Mouse (Mus musculus) heart, adult 8-10 months (tissue): ENCODE data around the gene Tom1l1. TPM values are rescaled to one million over a fixed set of nuclear protein-coding genes. Genes with fewer than 3 reads are reported as not detected.
A peak's percentile ranks its signal among the peaks of the same experiment; 100 is the strongest.

ENCODE experiments used
- DNase-seq: peaks from one replicate; pipeline ENCODE4 v3.0.0; 2022; ENCODE audit warnings: low spot score
- total RNA-seq, 4 experiments: library from RNA; stranded (reverse); gene quantifications; 2 replicates each; pipeline ENCODE4 v1.2.4; 2022

Tom1l1 gene
- total RNA-seq, 4 experiments from 2014 or later: 12.6 to 19.0 (median 16.4) TPM

DNA sequence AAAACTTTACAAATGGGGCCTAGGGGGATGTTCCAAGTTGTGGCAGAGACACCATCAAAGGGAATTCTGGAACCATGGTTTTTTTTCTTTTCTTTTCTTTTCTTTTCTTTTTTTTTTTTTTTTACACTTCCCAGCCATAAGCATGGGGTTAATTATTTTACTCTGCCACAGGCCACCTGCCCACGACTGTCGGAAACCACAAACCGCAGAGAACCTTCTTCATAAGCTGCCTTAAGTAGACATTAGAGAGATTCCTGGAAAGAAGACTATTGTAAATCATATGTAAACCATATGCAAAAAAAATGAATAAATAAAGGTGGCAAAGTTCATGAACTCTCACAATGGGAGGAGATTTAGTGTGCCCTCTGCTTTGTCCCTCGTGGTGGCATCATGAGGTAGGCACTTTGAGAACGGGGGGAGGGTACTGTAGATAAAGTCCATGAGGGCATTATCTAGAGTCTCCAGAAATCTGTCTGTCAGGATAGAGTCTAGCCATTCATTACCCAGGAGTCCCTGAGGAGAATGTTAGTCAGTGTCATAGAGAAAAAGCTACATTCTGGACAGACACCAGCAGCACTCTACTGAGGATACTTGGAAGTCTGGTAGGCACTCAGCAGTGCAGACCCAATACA lies 12.6 kb downstream of the Tom1l1 start:
- no peak for DNase-seq

DNA sequence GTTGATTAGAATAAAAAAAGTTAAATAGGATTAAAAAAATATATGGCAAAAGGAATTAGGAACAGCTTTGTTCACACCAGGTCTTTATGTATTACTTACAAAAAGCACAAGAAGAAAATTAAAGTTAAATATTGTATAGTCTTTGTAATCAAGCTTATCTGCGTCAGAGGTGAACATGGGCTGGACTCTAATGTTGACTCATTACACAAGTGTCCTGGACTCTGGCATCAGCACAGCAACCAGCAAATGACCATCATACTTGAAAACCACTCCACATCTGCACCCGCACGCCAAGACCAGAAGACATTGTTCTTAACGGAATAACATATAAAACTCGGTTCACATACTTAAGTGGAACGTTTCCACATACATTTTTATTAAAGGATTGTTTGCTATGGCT lies 20.8 kb downstream of the Tom1l1 start:
- DNase-seq: no peak

DNA sequence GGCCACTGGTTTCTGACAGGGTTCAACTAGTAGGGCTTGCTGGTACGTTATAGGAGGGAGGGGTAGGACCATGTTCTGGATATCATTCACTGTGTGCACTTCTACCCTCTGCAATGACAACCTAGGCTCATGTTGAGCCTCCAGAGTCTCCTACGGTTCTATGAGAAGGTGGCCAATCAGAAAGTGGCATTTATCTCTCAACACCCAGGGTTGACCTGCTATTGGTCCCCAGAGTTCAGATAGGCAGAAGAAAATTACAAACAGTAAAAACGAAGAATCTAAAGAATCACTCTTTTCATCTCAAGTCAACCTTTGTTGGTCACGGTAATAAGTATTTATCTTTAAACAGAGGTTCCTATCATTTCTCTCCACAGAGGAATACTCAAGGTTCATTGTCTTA lies 21.2 kb downstream of the Tom1l1 start:
- DNase-seq: no peak

DNA sequence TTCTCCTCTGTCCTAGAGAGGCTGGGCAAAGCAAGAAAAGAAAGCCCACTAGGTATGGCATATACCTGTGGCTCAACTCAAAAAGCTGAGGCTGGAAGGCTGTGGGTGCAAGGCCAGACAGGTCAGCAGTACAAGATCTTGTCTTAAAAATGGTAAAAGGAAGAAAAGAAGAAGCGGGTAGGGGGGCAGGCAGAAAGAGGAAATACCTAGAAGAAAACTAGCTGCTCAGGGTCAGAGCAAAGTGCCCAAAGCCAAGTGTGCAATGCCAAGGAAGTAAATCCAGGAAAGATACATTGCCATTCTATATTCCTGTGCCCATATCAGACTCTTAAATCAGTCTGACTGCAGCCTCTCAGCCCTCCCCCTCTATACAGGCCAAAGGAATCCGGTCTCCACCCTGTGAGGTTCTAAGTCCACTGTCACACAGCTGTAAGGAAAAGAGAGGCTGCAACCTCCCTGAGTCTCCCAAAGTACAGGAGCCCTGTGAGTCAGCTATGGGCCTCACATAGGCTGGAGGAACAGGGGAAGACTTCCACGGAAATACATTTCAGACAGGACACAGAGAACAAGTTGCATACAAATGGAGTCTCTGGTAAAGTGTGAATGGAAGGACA lies 21.9 kb downstream of the Tom1l1 start:
- no peak for DNase-seq

DNA sequence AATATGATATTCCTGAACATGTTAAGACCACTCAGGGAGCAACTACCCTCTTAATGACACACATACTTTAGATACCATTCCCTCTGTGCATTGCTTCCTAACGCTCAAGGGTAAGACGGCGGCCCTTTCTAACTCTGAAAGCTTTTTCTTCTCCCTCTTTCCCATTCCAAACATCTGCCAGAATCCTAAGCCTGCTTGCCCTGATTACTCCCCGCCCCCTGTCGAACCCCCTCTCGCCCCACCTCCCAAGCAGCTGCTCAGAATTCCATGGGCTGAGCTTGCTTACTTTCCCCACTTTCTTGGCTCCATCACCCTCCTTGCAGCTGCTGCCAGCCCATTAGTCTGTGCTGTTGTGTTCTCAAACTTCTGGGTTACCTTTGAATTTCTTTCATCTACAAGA lies 23.0 kb downstream of the Tom1l1 start:
- no peak for DNase-seq

DNA sequence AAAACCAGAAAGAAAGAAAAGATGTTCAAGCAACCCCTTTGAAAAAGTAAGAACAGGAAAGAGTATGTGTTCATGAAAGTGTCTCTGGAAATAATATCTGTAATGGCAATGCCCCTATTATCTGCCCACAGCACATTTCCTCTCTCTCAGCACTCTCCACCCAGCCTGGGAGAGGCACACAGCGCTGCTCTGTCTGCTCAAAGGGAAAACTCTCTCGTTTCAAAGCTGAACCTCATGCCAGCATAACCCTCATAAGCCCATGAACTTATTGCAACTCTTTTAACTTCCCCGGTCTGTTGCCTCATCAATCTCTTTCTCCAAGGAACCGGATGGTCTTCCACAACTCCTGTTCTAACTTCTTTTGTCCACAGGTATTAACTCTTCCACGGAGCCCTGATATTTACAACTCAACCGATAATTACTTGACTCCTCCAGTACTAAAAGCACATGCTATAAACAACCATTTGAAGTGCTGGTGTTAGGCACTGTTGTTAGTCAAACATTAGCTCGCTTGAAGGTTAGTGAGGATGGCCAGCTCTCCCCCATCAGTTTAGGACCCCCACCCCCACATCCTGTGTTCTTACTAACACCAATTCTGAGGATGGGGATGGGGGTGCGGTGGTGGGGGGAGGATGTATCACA lies 23.7 kb downstream of the Tom1l1 start:
- no peak for DNase-seq

DNA sequence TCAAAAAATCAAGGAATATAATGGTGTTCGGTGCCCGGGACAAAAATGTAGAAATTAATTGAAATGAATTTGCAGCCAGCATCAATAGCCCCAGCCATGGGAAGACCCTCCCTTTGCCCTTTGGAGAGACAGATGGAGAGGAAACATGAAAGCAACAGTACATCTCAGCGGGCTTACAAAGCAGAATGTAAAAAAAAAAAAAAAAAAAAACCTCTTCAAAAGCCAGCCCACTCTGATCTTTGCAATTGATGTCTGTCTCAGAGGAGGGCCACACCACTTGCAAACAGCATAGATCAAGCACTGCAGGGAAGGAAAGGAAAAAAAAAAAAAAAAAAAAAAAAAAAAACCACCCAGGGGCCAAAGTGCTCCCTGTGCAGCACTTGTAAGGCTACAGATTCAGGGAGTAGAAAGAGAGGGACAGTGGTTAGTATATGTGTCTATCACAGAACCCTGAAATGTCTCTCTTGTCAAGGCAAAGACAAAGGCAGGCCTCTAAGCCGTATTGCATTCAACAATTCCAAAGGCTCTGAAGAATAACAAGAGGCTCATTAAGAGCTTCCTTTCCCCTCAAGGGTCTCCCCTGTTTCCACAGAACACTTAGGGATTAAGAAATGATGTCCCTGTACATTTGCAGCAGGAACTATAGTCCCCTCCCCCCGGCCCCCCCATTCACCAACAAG lies 24.4 kb downstream of the Tom1l1 start:
- no peak for DNase-seq

DNA sequence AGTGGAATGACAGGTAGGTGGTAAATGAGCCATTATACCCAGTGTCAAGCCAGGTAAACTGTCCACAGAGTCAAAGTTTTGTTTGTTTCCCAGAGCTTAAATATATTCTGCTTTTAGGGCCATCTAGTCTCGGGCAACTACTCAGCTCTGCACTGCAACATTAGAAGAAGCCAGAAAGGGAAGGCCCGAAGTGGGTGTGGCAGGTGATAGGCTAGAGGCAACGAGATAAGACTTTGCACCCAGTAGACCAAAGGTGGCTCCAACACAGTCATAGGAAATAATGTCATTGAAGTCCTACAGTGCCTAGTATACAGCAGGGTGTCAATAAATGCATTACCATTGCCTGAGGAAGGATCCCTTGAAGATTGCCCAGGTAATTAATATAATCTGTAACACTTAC lies 25.1 kb downstream of the Tom1l1 start:
- no peak for DNase-seq

DNA sequence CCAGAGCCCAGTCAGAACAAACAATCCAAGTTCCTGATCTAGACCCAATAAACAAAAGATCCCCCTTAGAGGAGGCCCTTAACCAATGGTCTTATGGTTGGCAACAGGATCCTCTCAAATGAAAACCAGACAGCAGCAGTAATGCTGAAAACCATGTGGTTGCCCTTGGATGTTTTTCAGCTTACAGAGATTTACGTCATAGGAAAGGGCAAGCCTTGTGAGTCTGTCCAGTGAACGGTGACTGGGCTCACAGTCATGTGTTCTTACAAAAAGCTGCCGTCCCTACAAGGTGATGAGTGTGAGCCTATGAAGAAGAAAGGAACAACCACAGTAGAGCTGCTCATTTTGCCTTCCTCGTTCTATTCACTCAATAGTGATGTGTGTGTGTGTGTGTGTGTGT lies 27.5 kb downstream of the Tom1l1 start:
- DNase-seq: no peak

DNA sequence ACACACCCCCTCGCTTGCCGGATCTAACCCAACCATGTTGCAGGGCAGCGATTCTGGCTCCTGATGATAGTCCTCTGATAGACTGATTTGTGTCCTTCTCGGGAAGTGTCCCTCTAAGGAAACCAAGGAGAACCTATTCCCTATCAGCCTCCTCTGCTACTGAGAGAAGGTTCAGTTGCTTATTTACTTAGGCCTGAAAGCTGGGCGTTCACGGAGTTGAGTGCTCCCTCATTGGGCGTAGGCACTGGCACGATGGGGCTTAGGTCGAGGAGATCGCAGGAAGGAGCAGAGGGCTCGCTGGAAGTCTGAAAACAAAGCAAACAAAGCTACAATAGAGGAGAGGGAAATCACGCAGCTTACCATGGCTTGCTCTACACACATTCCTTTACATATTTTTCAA lies 30.6 kb downstream of the Tom1l1 start:
- no peak for DNase-seq

DNA sequence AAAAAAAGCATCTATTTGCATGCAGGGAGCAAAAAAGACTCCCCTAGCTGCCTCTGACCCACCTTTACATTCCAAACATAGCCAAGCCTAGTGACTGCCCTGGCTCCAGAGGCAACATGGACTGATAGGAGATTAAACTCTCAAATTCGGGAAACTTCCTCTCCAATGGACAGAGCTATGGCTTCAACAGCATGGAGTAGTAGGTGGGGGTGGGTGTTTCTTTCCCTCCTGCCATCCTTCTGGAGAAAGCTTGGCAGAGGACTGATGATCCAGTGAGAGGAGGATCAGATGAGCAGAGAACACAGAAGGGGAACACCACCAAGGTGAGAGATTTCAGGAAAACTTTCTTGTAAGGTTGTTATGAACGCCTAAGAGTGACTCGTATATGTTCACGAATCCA lies 35.6 kb downstream of the Tom1l1 start:
- DNase-seq: no peak

DNA sequence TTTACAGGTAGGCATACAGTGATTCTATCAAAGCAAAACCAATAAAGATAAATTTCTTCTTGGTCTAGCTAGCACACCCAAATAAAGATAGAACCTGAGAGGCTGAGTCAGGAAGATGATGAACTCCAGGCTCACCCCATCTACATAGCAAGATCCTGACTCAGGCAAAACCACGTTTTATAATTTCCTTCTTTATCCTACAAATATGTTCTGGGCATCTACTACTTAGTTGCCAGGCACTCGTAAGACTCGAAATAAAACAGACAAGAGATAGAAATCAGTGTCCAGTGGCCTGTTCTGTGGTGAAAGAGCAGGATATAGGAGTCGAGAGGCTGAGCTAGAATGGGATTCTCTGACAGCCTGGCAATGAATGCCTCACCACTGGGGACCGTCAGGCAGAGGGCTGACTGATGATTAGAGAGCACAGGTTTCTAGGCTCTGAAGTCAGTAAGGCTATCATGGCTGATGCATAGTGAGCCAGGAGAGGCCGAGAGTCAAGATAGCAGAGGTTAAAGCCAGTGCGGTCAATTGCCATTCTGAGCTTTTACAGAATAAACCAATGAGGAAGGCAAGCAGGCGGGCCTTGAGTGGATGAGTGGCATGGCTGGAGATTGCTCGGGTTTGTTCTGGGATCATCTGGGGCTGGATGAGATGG lies 37.8 kb downstream of the Tom1l1 start:
- DNase-seq: no peak

DNA sequence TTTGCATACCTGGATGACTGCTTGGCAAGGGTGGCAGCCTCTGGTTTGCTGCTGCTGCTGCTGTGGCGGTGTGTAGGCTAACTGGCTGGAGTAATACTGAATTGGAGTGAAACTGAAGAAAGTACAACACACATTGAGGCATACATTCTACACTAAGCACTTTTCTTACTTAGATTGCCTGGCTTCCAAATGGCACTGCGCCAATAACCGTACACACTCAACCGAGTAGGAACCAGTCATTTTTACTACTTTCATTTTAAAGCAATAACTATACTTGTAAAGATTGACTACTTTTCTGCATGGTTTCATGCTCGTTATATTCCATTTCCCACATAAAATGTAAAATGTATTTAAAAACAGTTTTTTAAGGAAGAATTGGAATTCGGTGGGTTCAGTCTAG lies 38.4 kb downstream of the Tom1l1 start:
- DNase-seq: no peak

DNA sequence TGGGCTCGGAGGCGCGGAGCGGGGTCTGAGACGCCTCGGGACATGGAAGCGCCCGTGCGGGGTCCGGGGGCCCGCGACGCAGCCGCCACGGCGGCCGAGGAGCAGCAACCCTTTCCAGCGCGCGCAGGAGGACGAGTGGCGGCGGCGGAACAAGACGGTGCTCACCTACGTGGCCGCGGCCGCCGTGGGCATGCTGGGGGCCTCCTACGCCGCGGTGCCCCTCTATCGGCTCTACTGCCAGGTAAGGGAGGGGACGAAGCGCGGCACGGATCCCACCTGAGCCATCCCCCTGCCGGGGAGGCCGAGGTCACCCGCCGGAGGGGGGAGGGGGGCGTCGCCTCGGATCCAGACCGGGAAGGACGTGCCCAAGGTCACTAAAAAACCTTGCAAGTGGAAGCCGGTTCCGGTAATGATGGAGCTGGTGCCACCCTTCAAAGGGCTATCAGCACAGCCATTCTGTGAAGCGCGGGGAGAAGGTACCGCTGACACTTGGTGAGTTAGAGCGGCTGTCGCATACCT lies 49.8 kb downstream of the Tom1l1 start:
- peak; percentile 7 for DNase-seq

DNA sequence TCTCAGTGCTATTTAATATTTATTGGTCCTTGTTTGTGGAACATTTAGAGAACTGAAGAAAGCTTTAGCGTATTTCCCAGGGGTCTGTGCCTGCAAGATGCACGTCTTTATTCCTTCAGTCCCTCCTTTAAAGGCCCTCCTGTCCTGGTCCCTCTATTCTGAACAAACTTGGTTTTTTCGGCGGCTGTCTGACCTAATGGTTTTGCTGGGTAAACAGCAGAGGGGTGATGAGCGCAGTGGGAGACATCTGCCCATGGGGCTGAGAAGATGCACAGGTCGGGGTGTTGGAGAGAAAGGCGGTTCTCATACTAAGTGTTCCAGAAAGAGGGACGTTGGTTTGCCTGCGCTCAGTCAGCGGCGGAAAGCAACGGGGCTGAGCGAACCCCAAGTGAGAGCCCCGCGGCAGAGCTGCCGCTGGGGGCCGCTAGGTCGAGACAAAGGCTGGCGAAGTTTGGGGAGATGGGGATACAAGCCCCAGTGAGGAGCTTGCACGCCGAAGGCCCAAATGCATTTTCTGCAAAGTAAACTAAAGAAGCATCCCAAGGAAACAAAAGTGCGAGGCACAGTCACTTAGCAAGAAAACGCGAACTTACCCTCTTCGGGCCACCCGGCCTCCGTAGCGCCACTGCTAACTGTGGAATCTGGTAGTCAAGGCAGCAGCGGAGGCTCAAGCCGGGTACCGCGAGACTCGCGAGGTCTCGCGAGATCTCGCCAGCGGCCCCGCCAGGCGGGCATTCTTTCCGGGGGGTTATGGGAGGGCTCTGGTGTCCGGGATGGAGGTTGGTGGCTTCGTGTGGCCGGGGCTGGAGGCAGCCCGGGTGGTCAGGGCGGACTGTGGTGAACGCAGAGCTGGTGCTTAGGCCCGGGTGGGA lies 50.5 kb downstream of the Tom1l1 start, which contains the start of the genes Stxbp4 and Cox11:
Stxbp4 (minus strand) TSS at position 645 of the 872 bp plus-strand sequence.
Cox11 (plus strand) TSS at position 734 of the 872 bp plus-strand sequence.
- peak; percentile 91 for DNase-seq

DNA sequence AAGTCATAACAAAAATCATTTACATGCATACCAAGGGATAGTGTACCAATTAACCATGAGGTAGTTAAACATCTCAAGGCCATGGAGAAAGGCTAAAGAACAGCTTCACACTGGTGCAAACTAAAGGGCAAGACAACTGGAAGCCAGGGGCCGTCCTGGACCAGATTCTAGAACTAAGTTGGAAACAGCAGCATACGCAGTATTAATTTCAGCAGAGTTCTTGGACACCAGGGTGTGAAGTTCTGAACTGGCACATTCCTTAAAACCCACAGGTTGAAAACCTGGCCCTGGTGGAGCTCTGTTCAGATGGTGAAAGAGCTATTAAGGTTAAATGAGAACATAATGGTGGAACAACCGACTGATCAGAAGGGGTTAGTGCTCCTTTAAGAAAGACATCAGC lies 53.5 kb downstream of the Tom1l1 start:
- no peak for DNase-seq

DNA sequence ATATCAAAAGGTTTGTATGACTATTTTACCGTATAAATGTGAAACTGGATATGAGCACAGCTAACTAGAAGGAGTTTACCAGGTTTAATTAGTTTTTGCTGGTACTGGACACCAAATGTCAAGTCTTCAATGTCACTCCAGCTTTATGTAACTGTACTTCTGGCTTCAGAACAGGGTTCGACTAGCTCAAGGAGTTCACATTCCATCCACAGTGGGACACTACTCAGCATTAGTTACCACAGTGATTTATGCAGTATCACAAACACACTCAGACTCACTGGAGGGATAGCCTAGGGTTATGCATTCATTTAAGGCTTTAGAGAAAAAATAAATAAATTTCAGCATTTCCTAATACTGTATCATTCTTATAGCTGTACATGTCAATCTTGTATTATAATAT lies 55.7 kb downstream of the Tom1l1 start:
- no peak for DNase-seq

DNA sequence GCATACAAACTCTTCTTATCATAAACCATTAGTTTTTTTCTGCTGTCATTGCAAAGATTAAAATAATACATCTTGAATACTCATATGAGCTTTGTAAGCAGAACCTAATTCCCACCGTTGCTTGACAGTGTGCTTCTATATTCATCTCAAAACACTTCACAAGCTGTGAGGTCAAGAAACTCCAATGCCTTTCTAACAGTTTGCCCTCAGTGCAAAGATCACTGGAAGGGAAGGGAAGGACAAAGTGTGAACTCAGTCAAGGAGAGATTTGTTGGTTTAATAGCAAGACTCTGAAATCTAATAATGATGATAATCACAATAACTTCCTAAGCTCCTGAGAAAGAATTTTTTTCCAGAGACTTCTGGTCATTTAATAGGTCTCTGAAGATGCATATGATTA lies 60.4 kb downstream of the Tom1l1 start:
- no peak for DNase-seq

DNA sequence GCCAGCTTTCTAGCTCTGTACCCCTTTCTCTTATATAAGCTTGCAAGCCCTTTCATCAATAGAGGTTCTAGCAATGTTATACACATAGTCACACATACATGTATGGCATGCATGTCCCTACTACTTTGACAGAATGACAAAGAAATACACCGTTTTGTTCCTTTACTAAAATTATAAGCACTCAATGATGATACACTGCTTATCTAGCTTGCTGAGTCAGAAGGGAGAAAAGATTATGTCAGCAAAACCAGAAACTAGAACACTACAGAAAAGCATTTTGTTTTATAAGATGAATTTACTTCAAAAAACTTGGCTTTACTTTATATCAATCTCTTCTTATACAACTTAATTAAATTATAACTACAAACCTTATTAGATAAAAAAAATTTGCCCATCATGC lies 63.0 kb downstream of the Tom1l1 start:
- DNase-seq: no peak

DNA sequence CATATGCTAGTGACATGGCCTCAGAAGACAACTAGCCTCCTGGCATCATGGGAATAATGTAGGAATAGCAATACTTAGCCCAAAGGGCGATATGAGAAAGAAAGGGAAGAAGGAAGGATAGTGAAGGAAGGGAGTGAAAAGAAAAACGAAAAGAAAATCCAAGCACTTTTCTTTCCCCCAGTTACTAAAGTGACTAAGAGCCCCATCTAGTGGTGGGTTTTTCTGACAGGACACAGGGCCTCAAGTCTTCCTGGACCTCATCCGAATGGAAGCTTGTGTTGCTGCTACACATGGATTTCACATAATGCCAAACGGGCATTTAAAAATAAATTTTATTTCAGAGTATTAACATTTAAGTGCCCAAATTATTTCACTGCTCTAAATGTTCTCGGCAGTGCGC lies 64.7 kb downstream of the Tom1l1 start:
- peak; percentile 36 for DNase-seq

DNA sequence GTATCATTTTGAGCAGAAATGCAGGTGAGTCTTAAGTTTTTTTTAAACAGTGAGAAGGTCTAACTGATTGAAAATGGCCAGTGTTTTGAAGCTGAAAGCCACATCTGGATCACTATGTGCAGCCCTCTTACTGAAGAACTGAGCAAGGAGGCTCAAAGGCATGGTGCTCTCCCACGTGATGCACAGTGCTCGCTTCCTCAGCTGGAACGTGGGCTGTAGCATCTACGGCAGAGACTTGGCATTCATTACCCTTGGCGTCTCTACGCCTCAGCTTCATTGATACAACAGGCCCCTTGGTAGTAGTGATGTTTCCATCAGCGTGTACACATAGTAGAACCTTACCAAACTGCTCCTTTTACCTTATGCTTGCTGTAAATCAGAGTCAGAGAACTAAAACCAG lies 65.7 kb downstream of the Tom1l1 start:
- no peak for DNase-seq
